Mouse (Mus musculus) kidney, postnatal 36 days (tissue): Measurements from ENCODE around the gene Actr5.

ENCODE experiments used
- DNase-seq, 2 experiments: peaks; one replicate each; pipeline ENCODE4 v3.0.0; 2021 to 2022; ENCODE audit warnings: mixed read lengths in 2 of 2

Gene Actr5

GRCm38 (mm10) chr2:158624718-158625222 lies at the start of gene Actr5:
Gene Actr5 (plus strand): TSS chr2:158624888.
- peak; percentile 97 to 98 for DNase-seq

- DNase-seq: no peak
Measured at GRCm38 (mm10) chr2:158579979-158580378, 44.7 kb upstream of the Actr5 start.

DNA sequence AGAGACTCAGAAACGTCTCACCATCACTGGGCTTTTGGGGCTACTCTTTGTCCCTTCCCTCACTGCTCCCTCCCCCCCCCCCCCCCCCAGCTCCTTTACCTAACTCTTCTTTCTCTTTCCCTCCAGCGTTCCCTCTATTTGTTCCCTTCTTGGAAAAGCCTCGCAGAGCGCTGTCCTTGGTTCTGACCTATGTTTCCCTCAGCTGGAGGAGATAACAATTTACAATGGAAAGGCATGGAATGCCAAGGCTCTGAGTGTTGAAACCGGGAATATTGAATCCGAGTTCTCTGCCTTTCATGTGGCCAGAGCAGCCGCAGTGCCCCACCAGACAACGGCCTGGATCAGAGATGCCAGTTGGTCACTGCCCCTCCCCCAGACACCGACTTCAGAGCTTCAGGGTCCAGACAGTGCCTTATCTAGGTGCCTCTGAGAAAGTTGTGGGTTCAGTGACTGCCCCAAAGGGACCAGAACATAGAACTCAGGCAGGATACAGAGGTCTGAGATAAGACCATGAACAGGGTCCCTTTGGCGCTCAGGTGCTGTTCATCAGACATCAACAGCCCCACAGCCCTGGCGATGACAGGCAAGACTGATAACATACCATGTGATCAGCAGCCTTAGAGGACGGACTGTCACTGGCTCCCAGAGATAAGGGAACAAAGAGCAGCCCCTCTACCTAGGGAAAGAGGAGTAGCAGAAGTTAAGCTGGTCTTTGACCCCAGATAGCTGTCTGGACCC lies 39.9 kb upstream of the Actr5 start:
- peak; percentile 35 to 71 for DNase-seq

GRCm38 (mm10) chr2:158588524-158589271 lies 36.0 kb upstream of the Actr5 start:
- no peak for DNase-seq

- DNase-seq: no peak
Measured at GRCm38 (mm10) chr2:158590495-158590894, 34.2 kb upstream of the Actr5 start.

GRCm38 (mm10) chr2:158591286-158591685 lies 33.4 kb upstream of the Actr5 start:
- no peak for DNase-seq

DNA sequence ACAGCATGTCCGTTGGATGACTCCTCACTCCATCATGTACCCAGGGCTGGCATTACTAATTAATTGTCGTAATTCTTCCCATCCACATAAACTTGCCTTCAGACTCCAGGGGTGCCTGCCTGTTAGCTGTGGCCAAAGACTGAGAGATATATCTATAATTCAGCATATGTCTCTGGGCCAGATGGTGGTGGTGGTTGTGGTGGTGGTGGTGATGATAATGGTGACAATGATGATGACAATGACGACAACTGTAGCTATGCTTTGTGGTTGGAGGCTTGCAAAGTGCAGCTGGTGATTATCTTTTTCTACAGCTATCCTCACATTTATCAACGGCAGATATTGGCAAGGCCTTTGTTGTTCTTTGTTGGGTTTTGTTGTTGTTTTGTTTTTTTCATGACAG lies 31.3 kb upstream of the Actr5 start:
- no peak for DNase-seq

- DNase-seq: peak; percentile 58 to 78
Measured at GRCm38 (mm10) chr2:158595103-158595502, 29.6 kb upstream of the Actr5 start.

GRCm38 (mm10) chr2:158595577-158595976 lies 29.1 kb upstream of the Actr5 start:
- no peak for DNase-seq

- DNase-seq: no peak
Measured at GRCm38 (mm10) chr2:158596803-158597202, 27.9 kb upstream of the Actr5 start.

- no peak for DNase-seq
Measured at GRCm38 (mm10) chr2:158600517-158600916, 24.2 kb upstream of the Actr5 start.

GRCm38 (mm10) chr2:158601326-158601725 lies 23.4 kb upstream of the Actr5 start:
- no peak for DNase-seq

GRCm38 (mm10) chr2:158602663-158603062 lies 22.0 kb upstream of the Actr5 start:
- DNase-seq: no peak

DNA sequence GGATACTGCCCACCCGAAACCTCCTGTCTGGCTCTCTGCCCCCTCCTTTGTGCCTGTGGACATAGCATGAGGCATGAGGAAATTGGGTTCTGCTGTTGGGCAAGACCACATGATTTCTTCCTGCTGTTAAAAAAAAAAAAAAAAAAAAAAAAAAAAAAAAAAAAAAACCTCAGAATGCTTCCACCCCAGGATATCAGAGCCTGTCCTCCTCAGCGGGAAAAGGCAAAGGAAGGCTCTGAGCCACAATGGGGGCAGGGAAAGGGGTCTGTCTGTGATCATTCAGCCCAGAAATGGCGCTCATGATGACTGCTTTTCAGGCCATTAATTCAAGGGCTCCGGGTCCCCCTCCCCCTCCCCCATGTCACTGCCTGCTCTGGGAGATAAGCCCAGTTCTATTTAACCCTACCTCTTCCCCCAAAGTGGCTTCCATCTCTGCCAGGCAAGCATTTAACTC lies 18.1 kb upstream of the Actr5 start:
- no peak for DNase-seq

- DNase-seq: peak in 1 of 2 experiments; percentile 10
Measured at GRCm38 (mm10) chr2:158609681-158610080, 15.0 kb upstream of the Actr5 start.

GRCm38 (mm10) chr2:158610488-158611325 lies 14.0 kb upstream of the Actr5 start, which contains the start of gene Slc32a1:
Gene Slc32a1 (plus strand): TSS chr2:158610767.
- peak in 1 of 2 experiments; percentile 4 for DNase-seq

GRCm38 (mm10) chr2:158611326-158611719 lies 13.4 kb upstream of the Actr5 start:
- DNase-seq: no peak

- no peak for DNase-seq
Measured at GRCm38 (mm10) chr2:158611726-158612670, 12.7 kb upstream of the Actr5 start.

- DNase-seq: peak in 1 of 2 experiments; percentile 8
Measured at GRCm38 (mm10) chr2:158612671-158613250, 11.9 kb upstream of the Actr5 start.

- DNase-seq: peak; percentile 23 to 59
Measured at GRCm38 (mm10) chr2:158613541-158614417, 10.9 kb upstream of the Actr5 start.
